Mouse (Mus musculus) adrenal gland, postnatal 36 days (tissue): ENCODE measurements at regions not wholly inside any gene's neighbourhood (a gene's known extent, or its start where the extent isn't known, plus 50 kb on each side); places are given as distances from the start of the nearest gene placed in this dataset.

Experiments
- DNase-seq, 2 experiments: peaks; one replicate each; pipeline ENCODE4 v3.0.0; 2021; ENCODE audit warnings: mixed read lengths in 1 of 2

GRCm38 (mm10) chr1:57174289-57174890, 195.9 kb upstream of the Satb2 start:
- DNase-seq = peak; percentile 3 to 5

- no peak for DNase-seq
Measured at GRCm38 (mm10) chr1:57188796-57189319, 188.6 kb upstream of the 1700066M21Rik start.

GRCm38 (mm10) chr1:57201274-57201673, 176.1 kb upstream of the 1700066M21Rik start:
- no peak for DNase-seq

GRCm38 (mm10) chr1:57204331-57204730, 173.1 kb upstream of the 1700066M21Rik start:
- DNase-seq = no peak

GRCm38 (mm10) chr1:57205198-57205987, 172.0 kb upstream of the 1700066M21Rik start:
- DNase-seq = peak; percentile 51 to 63

GRCm38 (mm10) chr1:57206496-57206895, 170.9 kb upstream of the 1700066M21Rik start:
- DNase-seq = no peak

- no peak for DNase-seq
Measured at GRCm38 (mm10) chr1:57206944-57207343, 170.5 kb upstream of the 1700066M21Rik start.

GRCm38 (mm10) chr1:57208415-57208814, 169.0 kb upstream of the 1700066M21Rik start:
- DNase-seq = no peak

- DNase-seq = no peak
Measured at GRCm38 (mm10) chr1:57209281-57209680, 168.1 kb upstream of the 1700066M21Rik start.

GRCm38 (mm10) chr1:57211046-57211445, 166.4 kb upstream of the 1700066M21Rik start:
- no peak for DNase-seq

- DNase-seq = no peak
Measured at GRCm38 (mm10) chr1:57213428-57213874, 164.0 kb upstream of the 1700066M21Rik start.

- DNase-seq = no peak
Measured at GRCm38 (mm10) chr1:57214266-57214665, 163.2 kb upstream of the 1700066M21Rik start.

- DNase-seq = no peak
Measured at GRCm38 (mm10) chr1:57217656-57218055, 159.8 kb upstream of the 1700066M21Rik start.

- no peak for DNase-seq
Measured at GRCm38 (mm10) chr1:57218127-57218526, 159.3 kb upstream of the 1700066M21Rik start.

GRCm38 (mm10) chr1:57218616-57219015, 158.8 kb upstream of the 1700066M21Rik start:
- no peak for DNase-seq

GRCm38 (mm10) chr1:57224425-57225104, 152.9 kb upstream of the 1700066M21Rik start:
- DNase-seq = peak; percentile 7 to 49

- no peak for DNase-seq
Measured at GRCm38 (mm10) chr1:57243607-57244408, 133.6 kb upstream of the 1700066M21Rik start.

- DNase-seq = no peak
Measured at GRCm38 (mm10) chr1:57259626-57260025, 117.8 kb upstream of the 1700066M21Rik start.

GRCm38 (mm10) chr1:57265012-57265760, 112.2 kb upstream of the 1700066M21Rik start:
- DNase-seq = no peak

GRCm38 (mm10) chr1:57266695-57267094, 110.7 kb upstream of the 1700066M21Rik start:
- peak in 1 of 2 experiments; percentile 18 for DNase-seq

GRCm38 (mm10) chr1:57267851-57268250, 109.6 kb upstream of the 1700066M21Rik start:
- no peak for DNase-seq
